Mouse (Mus musculus) kidney, adult 10 weeks (tissue): ENCODE measurements around the gene Nlrc3. TPM values are rescaled to one million over a fixed set of nuclear protein-coding genes. Genes with fewer than 3 reads are reported as not detected.

Source experiments
- polyA plus RNA-seq: library from polyadenylated mRNA; stranded (reverse); fragments of 350-450 nt; fragmentation: Illumina TruSeq; extraction: RNeasy Lipid Tissue Mini Kit (QIAGEN cat#74804); gene quantifications from one replicate; pipeline ENCODE4 v1.2.3, GENCODE M21; 2014; ENCODE audit warnings: low read depth, low replicate concordance

Gene Nlrc3
- 0.57 TPM for polyA plus RNA-seq

DNA sequence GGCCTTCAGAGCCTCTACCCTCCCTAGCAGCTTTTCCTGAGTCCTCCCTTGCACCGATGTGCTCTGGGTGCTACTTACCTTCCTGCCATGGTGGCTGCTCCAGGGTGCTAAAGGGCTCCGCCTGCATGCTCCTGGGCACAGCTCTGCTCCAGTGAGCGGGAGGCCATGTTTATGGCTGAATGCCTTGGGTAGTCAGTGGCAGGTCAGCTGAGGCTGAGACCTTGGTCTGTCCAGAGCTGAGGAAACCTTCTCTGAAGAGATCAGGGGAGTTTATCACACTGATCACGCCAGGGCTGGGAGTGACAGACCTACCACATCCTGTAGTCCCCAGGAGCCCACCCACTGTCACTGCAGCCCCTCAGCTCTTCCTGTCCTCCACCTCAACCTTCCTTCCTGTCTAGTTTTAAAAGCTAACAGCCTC, at the start of gene Nlrc3:
Nlrc3 (minus strand) TSS at position 382 of the 421 bp plus-strand sequence.

DNA sequence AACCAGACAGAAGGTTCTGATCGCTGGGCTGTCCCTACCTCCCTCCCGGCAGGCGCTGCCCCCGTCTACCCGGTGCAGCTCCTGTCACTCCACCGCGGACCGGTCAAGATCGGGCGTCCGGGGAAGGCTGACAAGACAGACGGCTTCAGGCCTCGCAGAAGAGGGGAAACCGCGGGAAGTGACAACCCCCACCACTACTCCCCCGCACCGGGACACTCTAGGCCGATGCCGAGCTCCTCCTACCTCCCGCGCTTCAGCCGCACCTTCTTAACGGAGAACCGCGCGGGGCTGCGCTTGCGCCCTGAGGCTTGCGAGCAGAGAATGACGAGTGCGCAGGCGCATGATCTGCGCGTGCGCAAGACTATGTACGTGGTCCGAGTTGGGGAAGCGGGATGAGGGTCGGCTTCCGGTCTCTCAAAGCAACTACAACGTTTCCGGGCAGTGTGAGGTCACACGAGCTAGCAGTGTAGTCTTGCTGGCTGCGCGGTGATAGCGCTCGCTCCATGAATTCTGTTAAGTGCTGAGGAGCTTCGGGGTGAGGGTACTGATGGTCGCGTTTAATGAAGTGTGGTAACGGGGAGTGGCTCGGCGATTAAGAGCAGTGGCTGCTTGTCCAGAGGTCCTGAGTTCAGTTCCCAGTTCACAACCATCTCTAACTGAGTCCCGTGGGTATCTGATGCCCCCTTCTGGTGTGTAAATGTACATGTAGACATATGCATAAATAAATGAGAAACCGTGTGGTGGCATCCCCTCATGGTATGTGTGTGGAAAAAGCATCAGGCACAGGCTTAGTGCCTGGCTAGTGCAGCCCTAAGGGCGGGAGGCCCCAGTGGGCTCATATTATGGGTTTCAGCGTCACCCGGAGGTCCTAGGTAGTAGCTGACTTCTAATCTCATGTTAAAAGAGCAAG, 27.3 kb upstream of the Nlrc3 start, which contains the start of gene Slx4:
Slx4 (minus strand) TSS at position 282 of the 910 bp plus-strand sequence.

DNA sequence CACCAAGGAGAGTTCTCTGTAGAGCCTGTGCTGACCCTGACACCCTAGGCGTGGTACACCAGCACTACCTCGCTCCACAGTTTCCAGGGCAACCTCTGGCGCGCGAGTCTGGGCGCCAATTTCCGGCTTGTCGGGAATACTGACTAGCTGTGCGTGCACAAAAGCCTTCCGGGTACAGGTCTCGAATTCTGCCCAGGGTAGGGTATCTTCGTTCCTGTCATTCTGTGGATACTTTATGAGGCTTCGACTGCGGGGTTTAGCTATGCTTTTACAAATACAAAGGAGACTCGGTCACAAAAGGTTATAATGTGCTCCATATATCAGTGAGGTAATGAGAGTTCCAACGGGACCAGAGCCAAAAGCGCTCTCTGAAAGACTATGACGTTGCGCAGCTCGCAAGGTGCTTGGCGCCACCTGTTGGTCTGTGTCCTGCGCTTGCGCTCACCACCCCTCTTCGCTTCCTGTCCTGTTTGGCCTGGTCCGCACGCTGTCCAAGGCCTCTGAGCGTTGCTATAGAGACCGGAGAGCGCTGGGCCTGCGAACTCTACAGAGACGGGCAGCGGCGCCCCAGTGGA, 67.8 kb downstream of the Nlrc3 start, which contains the start of the genes 1700037C18Rik and Cluap1:
1700037C18Rik (minus strand) TSS at position 153 of the 575 bp plus-strand sequence.
Cluap1 (plus strand) TSS at position 265 of the 575 bp plus-strand sequence.

Other genes starting within 250 kb of the Nlrc3 start
- gene Zfp263, start 232.5 kb downstream of the Nlrc3 start, polyA plus RNA-seq, result 20.0 TPM
- gene Olfr15, start 145.8 kb downstream of the Nlrc3 start, polyA plus RNA-seq, result not detected
- gene Zfp174, start 129.4 kb downstream of the Nlrc3 start, polyA plus RNA-seq, result 2.7 TPM
- gene Naa60, start 104.3 kb downstream of the Nlrc3 start, polyA plus RNA-seq, result 96.9 TPM
- gene Zfp597, start 92.1 kb downstream of the Nlrc3 start, polyA plus RNA-seq, result 11.5 TPM
- gene Gm20695, start 92.0 kb downstream of the Nlrc3 start, polyA plus RNA-seq, result 2.8 TPM
- 2.0 TPM for gene 1700037C18Rik, start 67.9 kb downstream of the Nlrc3 start, polyA plus RNA-seq
- gene Cluap1, start 67.8 kb downstream of the Nlrc3 start, polyA plus RNA-seq, result 28.5 TPM
- 28.0 TPM for gene Slx4, start 27.1 kb upstream of the Nlrc3 start, polyA plus RNA-seq
- 591 TPM for gene Dnase1, start 60.3 kb upstream of the Nlrc3 start, polyA plus RNA-seq
- gene Trap1, start 101.2 kb upstream of the Nlrc3 start, polyA plus RNA-seq, result 103 TPM
- 11.3 TPM for gene Crebbp, start 237.4 kb upstream of the Nlrc3 start, polyA plus RNA-seq